Mouse (Mus musculus): ENCODE measurements around the gene Stmnd1. TPM values are rescaled to one million over a fixed set of nuclear protein-coding genes. Genes with fewer than 3 reads are reported as not detected.

Stmnd1 gene
- polyA plus RNA-seq, 1 experiment from 2014 or later = not detected

- Histone ChIP-seq H3K9me3 (ENCODE audit: control insufficient read depth, low read length) (no peaks in the 10 kb centered on the region), H3K27me3 (ENCODE audit: control insufficient read depth, insufficient read depth, low read length) (no peaks in the 10 kb centered on the region), H3K36me3 (ENCODE audit: control insufficient read depth, insufficient read depth, low read length) (no peaks in the 10 kb centered on the region), H3K9ac (ENCODE audit: low read length) (no peak overlapping the region), H3K4me1 (ENCODE audit: control insufficient read depth in 2 of 2, insufficient read depth in 2 of 2, low read length in 2 of 2) (no peaks in the 10 kb centered on the region), H3K27ac (replicated peaks in 1 of 2; ENCODE audit: control insufficient read depth in 1 of 2, insufficient read depth in 1 of 2, low read depth in 2 of 2, low read length in 2 of 2) (no peak overlapping the region), H3K4me3 (ENCODE audit: control insufficient read depth in 1 of 2, insufficient read depth in 1 of 2, low read depth in 1 of 2, low read length in 2 of 2) (no peak overlapping the region), H3K4me2 (ENCODE audit: low read length) (no peak overlapping the region)
- no peak for ATAC-seq (ENCODE audit: insufficient number of reproducible peaks, insufficient read depth, low FRiP score, low read depth)
- 74% methylated on average over 1 of the region's 1 CpGs for WGBS
Observed at GRCm38 (mm10) chr13:46290537-46290936, 17.0 kb downstream of the Stmnd1 start.

DNA sequence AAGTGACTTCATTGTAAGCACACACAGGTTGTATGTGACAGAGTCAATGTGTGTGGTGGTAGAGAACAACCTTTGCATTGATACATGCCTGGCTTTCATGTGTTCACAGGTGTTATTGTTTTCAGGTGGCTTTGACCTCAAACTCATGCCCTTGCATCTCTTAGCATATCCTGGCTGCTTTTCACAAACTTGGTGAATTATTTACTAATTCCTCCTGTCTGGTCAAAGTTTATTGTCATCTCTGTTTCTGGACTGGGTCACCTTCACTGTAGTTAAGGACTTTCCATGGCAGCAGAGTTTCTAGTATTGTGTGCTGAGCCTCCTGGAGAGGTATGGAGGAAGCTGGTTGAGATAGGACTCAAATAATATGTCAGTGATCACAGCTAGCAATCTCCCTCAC is 20.8 kb downstream of the Stmnd1 start:
- H3K27ac ChIP-seq (replicated peaks in 1 of 2; ENCODE audit: control insufficient read depth in 1 of 2, insufficient read depth in 1 of 2, low read depth in 2 of 2, low read length in 2 of 2) = no peak overlapping the region
- no peak overlapping the region for H3K4me3 ChIP-seq (ENCODE audit: control insufficient read depth in 1 of 2, insufficient read depth in 1 of 2, low read depth in 1 of 2, low read length in 2 of 2)
- no peak for ATAC-seq (ENCODE audit: insufficient number of reproducible peaks, insufficient read depth, low FRiP score, low read depth)
- no peak overlapping the region for H3K4me2 ChIP-seq (ENCODE audit: low read length)
- no peak overlapping the region for H3K9ac ChIP-seq (ENCODE audit: low read length)
- H3K4me1 ChIP-seq (ENCODE audit: control insufficient read depth in 2 of 2, insufficient read depth in 2 of 2, low read length in 2 of 2) = no peaks in the 10 kb centered on the region
- H3K36me3 ChIP-seq (ENCODE audit: control insufficient read depth, insufficient read depth, low read length) = no peaks in the 10 kb centered on the region
- H3K9me3 ChIP-seq (ENCODE audit: control insufficient read depth, low read length) = no peaks in the 10 kb centered on the region
- H3K27me3 ChIP-seq (ENCODE audit: control insufficient read depth, insufficient read depth, low read length) = no peaks in the 10 kb centered on the region

GRCm38 (mm10) chr13:46297701-46298100 is 24.2 kb downstream of the Stmnd1 start:
- Histone ChIP-seq H3K27ac (replicated peaks in 1 of 2; ENCODE audit: control insufficient read depth in 1 of 2, insufficient read depth in 1 of 2, low read depth in 2 of 2, low read length in 2 of 2) (no peak overlapping the region), H3K4me1 (ENCODE audit: control insufficient read depth in 2 of 2, insufficient read depth in 2 of 2, low read length in 2 of 2) (no peaks in the 10 kb centered on the region), H3K4me2 (ENCODE audit: low read length) (no peak overlapping the region), H3K36me3 (ENCODE audit: control insufficient read depth, insufficient read depth, low read length) (no peaks in the 10 kb centered on the region), H3K9ac (ENCODE audit: low read length) (no peak overlapping the region), H3K4me3 (ENCODE audit: control insufficient read depth in 1 of 2, insufficient read depth in 1 of 2, low read depth in 1 of 2, low read length in 2 of 2) (no peak overlapping the region), H3K9me3 (ENCODE audit: control insufficient read depth, low read length) (no peaks in the 10 kb centered on the region), H3K27me3 (ENCODE audit: control insufficient read depth, insufficient read depth, low read length) (no peaks in the 10 kb centered on the region)
- ATAC-seq (ENCODE audit: insufficient number of reproducible peaks, insufficient read depth, low FRiP score, low read depth) = no peak
- WGBS = 84% methylated on average over 4 of the region's 4 CpGs

DNA sequence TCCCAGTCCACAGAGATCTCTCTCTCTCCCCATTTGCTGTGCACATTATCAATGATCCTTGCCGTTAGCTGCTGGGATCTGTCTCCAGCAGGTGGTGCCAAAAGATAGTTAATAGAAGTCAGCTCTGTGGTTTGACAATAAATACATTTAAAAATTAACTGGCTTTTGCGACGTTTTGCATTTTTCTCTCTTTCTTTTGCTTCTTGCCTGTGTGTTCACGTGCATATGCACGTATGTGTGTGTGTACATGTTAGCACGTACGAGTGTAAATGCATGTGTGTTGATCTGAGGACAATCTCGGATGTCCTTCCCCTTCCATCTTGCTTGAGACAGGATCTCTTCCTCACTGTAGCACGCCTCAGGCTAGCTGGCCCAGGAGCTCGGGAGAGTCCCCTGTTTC is 37.3 kb downstream of the Stmnd1 start:
- Histone ChIP-seq H3K4me2 (ENCODE audit: low read length) (no peak overlapping the region), H3K27me3 (ENCODE audit: control insufficient read depth, insufficient read depth, low read length) (no peaks in the 10 kb centered on the region), H3K36me3 (ENCODE audit: control insufficient read depth, insufficient read depth, low read length) (no peaks in the 10 kb centered on the region), H3K4me3 (ENCODE audit: control insufficient read depth in 1 of 2, insufficient read depth in 1 of 2, low read depth in 1 of 2, low read length in 2 of 2) (no peak overlapping the region), H3K27ac (replicated peaks in 1 of 2; ENCODE audit: control insufficient read depth in 1 of 2, insufficient read depth in 1 of 2, low read depth in 2 of 2, low read length in 2 of 2) (no peak overlapping the region), H3K4me1 (ENCODE audit: control insufficient read depth in 2 of 2, insufficient read depth in 2 of 2, low read length in 2 of 2) (no peaks in the 10 kb centered on the region), H3K9me3 (ENCODE audit: control insufficient read depth, low read length) (peaks cover under 1% of the 10 kb centered on the region; the same call in 1 of the 2 replicates), H3K9ac (ENCODE audit: low read length) (no peak overlapping the region)
- WGBS = 44% methylated on average over 10 of the region's 10 CpGs
- ATAC-seq (ENCODE audit: insufficient number of reproducible peaks, insufficient read depth, low FRiP score, low read depth) = no peak

- no peak overlapping the region for H3K9ac ChIP-seq (ENCODE audit: low read length)
- no peak overlapping the region for H3K4me2 ChIP-seq (ENCODE audit: low read length)
- H3K4me3 ChIP-seq (ENCODE audit: control insufficient read depth in 1 of 2, insufficient read depth in 1 of 2, low read depth in 1 of 2, low read length in 2 of 2) = no peak overlapping the region
- no peaks in the 10 kb centered on the region for H3K4me1 ChIP-seq (ENCODE audit: control insufficient read depth in 2 of 2, insufficient read depth in 2 of 2, low read length in 2 of 2)
- peaks cover 4% of the 10 kb centered on the region for H3K9me3 ChIP-seq (ENCODE audit: control insufficient read depth, low read length)
- WGBS = 82% methylated on average over 5 of the region's 5 CpGs
- ATAC-seq (ENCODE audit: insufficient number of reproducible peaks, insufficient read depth, low FRiP score, low read depth) = no peak
- no peak overlapping the region for H3K27ac ChIP-seq (replicated peaks in 1 of 2; ENCODE audit: control insufficient read depth in 1 of 2, insufficient read depth in 1 of 2, low read depth in 2 of 2, low read length in 2 of 2)
- no peaks in the 10 kb centered on the region for H3K36me3 ChIP-seq (ENCODE audit: control insufficient read depth, insufficient read depth, low read length)
- no peaks in the 10 kb centered on the region for H3K27me3 ChIP-seq (ENCODE audit: control insufficient read depth, insufficient read depth, low read length)
Observed at GRCm38 (mm10) chr13:46313176-46313575, 39.7 kb downstream of the Stmnd1 start.

GRCm38 (mm10) chr13:46315165-46315564 is 41.6 kb downstream of the Stmnd1 start:
- H3K27ac ChIP-seq (replicated peaks in 1 of 2; ENCODE audit: control insufficient read depth in 1 of 2, insufficient read depth in 1 of 2, low read depth in 2 of 2, low read length in 2 of 2) = no peak overlapping the region
- H3K4me1 ChIP-seq (ENCODE audit: control insufficient read depth in 2 of 2, insufficient read depth in 2 of 2, low read length in 2 of 2) = no peaks in the 10 kb centered on the region
- no peak for ATAC-seq (ENCODE audit: insufficient number of reproducible peaks, insufficient read depth, low FRiP score, low read depth)
- 82% methylated on average over 7 of the region's 7 CpGs for WGBS
- H3K4me3 ChIP-seq (ENCODE audit: control insufficient read depth in 1 of 2, insufficient read depth in 1 of 2, low read depth in 1 of 2, low read length in 2 of 2) = no peak overlapping the region
- peaks cover 4% of the 10 kb centered on the region for H3K9me3 ChIP-seq (ENCODE audit: control insufficient read depth, low read length)
- no peaks in the 10 kb centered on the region for H3K36me3 ChIP-seq (ENCODE audit: control insufficient read depth, insufficient read depth, low read length)
- no peak overlapping the region for H3K9ac ChIP-seq (ENCODE audit: low read length)
- H3K4me2 ChIP-seq (ENCODE audit: low read length) = no peak overlapping the region
- no peaks in the 10 kb centered on the region for H3K27me3 ChIP-seq (ENCODE audit: control insufficient read depth, insufficient read depth, low read length)

DNA sequence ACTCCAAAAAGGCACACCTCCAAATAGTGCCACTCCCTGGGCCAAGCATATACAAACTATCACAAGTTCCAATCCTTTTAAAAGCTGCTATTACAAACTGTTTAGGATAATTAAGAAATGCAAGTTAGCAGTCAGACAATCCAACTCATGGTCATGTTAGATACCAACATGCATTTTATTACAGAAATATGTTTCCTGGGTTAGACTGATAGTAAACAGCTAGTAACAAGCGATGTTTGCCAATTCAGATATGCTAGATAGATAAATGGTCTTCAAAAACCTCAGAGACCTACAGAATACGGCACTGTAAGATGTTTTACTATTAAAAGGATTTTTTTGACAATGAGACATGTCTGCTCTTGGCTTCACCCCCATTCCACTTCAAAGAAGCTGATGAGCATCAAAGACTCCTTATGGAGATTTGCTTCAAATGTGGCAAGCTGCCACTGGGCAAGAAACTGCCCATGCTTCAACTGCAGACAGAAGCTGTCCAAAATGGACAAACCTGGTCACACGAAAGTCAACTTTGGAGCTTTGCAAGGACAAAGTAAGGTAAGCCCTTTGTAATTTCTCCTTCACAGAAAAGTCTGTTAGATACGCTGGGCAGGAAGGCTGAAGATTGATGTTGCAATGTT is 52.9 kb downstream of the Stmnd1 start:
- ATAC-seq (ENCODE audit: insufficient number of reproducible peaks, insufficient read depth, low FRiP score, low read depth) = no peak
- Histone ChIP-seq H3K9ac (ENCODE audit: low read length) (no peak overlapping the region), H3K9me3 (ENCODE audit: control insufficient read depth, low read length) (no peaks in the 10 kb centered on the region), H3K27ac (replicated peaks in 1 of 2; ENCODE audit: control insufficient read depth in 1 of 2, insufficient read depth in 1 of 2, low read depth in 2 of 2, low read length in 2 of 2) (no peak overlapping the region), H3K4me3 (ENCODE audit: control insufficient read depth in 1 of 2, insufficient read depth in 1 of 2, low read depth in 1 of 2, low read length in 2 of 2) (no peak overlapping the region), H3K27me3 (ENCODE audit: control insufficient read depth, insufficient read depth, low read length) (no peaks in the 10 kb centered on the region), H3K4me2 (ENCODE audit: low read length) (no peak overlapping the region), H3K4me1 (ENCODE audit: control insufficient read depth in 2 of 2, insufficient read depth in 2 of 2, low read length in 2 of 2) (no peaks in the 10 kb centered on the region), H3K36me3 (ENCODE audit: control insufficient read depth, insufficient read depth, low read length) (no peaks in the 10 kb centered on the region)
- 81% methylated on average over 4 of the region's 4 CpGs for WGBS

DNA sequence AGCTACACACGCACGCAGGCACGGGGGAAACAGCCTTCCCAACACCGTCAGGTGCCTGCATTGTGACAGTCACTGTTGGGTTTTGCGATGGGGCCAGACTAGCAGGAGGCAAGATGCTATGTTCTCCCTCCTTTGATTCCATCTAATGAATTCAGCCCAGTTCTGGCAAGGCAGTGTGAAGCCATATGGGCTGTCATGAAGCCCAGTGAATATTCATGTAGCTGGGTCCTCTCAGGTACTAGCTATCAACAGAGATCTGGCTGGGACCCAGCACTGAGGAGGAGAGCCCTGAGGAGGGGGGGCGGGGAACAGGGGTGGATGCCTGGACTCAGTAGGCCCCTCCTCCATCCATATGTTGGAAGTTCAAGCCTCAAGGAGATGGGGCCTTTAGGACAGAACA is 61.5 kb downstream of the Stmnd1 start:
- Histone ChIP-seq H3K4me2 (ENCODE audit: low read length) (no peak overlapping the region), H3K27ac (replicated peaks in 1 of 2; ENCODE audit: control insufficient read depth in 1 of 2, insufficient read depth in 1 of 2, low read depth in 2 of 2, low read length in 2 of 2) (no peak overlapping the region), H3K36me3 (ENCODE audit: control insufficient read depth, insufficient read depth, low read length) (no peaks in the 10 kb centered on the region), H3K4me3 (ENCODE audit: control insufficient read depth in 1 of 2, insufficient read depth in 1 of 2, low read depth in 1 of 2, low read length in 2 of 2) (no peak overlapping the region), H3K9ac (ENCODE audit: low read length) (no peak overlapping the region), H3K27me3 (ENCODE audit: control insufficient read depth, insufficient read depth, low read length) (no peaks in the 10 kb centered on the region), H3K4me1 (ENCODE audit: control insufficient read depth in 2 of 2, insufficient read depth in 2 of 2, low read length in 2 of 2) (peaks cover 2% of the 10 kb centered on the region in 2 experiments; a peak in 1 of 4 replicates), H3K9me3 (ENCODE audit: control insufficient read depth, low read length) (peaks cover 8% of the 10 kb centered on the region)
- no peak for ATAC-seq (ENCODE audit: insufficient number of reproducible peaks, insufficient read depth, low FRiP score, low read depth)
- WGBS = 75% methylated on average over 6 of the region's 6 CpGs

Data from heart, embryonic 14.5 days (tissue).